Comparison of ENCODE assay signal across 9 mouse cellular contexts in genomic region chr3:135328560-135328959, GRCm38 (mm10). TPM values are rescaled to one million over a fixed set of nuclear protein-coding genes. Genes with fewer than 3 reads are reported as not detected.
DNase-seq lines count a peak whose midpoint lies in the region; ATAC-seq lines count a peak whose summit lies in the region.
"Had no signal": no experiment of that assay in that cellular context is flagged by ENCODE, and none has a peak within 500 bp of the region (broad histone marks: within the 10 kb centered on the region; RNA-seq: fewer than 3 reads in every experiment).

No protein-coding gene starts in this region.

- H3K27me3 ChIP-seq in kidney, embryonic 16.5 days (ENCODE audit: insufficient read depth, low read length), result no peaks in the 10 kb centered on the region

- no peaks in the 10 kb centered on the region for H3K36me3 ChIP-seq in kidney, embryonic 16.5 days (ENCODE audit: insufficient read depth, low read length)

- no peak overlapping the region for H3K4me2 ChIP-seq in kidney, embryonic 16.5 days (replicated peaks; ENCODE audit: low read depth, low read length)

- H3K9me3 ChIP-seq in kidney, embryonic 16.5 days (ENCODE audit: low read length), result no peaks in the 10 kb centered on the region
- H3K9me3 ChIP-seq: megakaryocyte, embryonic 14.5 days had no signal

- H3K4me3 ChIP-seq in kidney, embryonic 16.5 days (ENCODE audit: low read length), result no peak overlapping the region
- H3K4me3 ChIP-seq: megakaryocyte, embryonic 14.5 days had no signal

- no peak overlapping the region for H3K27ac ChIP-seq in kidney, embryonic 16.5 days (ENCODE audit: low read length)

- H3K9ac ChIP-seq in kidney, embryonic 16.5 days (replicated peaks; ENCODE audit: low read length), result no peak overlapping the region

- no peaks in the 10 kb centered on the region for H3K4me1 ChIP-seq in kidney, embryonic 16.5 days (ENCODE audit: insufficient read depth, low read length)
- H3K4me1 ChIP-seq: megakaryocyte, embryonic 14.5 days had no signal

- DNase-seq in kidney, adult 11 months, result peak; percentile 54
- DNase-seq in WW6 (ENCODE audit: low read depth, low spot score), result peak; percentile 60
- DNase-seq in embryo, embryonic 9.5 days (ENCODE audit: extremely low spot score), result peak; percentile 58
- peak; percentile 16 for DNase-seq in large intestine, adult 2 months (ENCODE audit: low read depth, low spot score)
- no peak for DNase-seq in Muller cell, postnatal 12 days (ENCODE audit: inconsistent ontology term)

- no peak for ATAC-seq in kidney, embryonic 16.5 days (ENCODE audit: low FRiP score, low TSS enrichment)
- peak; percentile 50 for ATAC-seq in CD4-positive, CD25-positive, alpha-beta regulatory T cell, adult 4 months
- peak; percentile 36; the same call in 1 of the 2 replicates for ATAC-seq in neutrophil, adult 5-6 weeks (ENCODE audit: extremely low read depth, insufficient number of reproducible peaks, low FRiP score, poor library complexity, severe bottlenecking)

- 37% methylated on average over 3 of the region's 3 CpGs for WGBS in kidney, embryonic 16.5 days
- WGBS in large intestine, adult 2 months, result 57% methylated on average over 3 of the region's 3 CpGs

RNA-seq across cellular contexts. Expression of gene Slc9b1, which starts 19.3 kb away (rescaled TPM):
- polyA plus RNA-seq in kidney, embryonic 16.5 days (2015; fragmentation: Nextera tagmentation; extraction: Ambion mirVana), result 0.41 and 0.44 TPM in 2 replicates
- under 1 TPM in 1 of 2 experiments, not detected in 1; 0.43 TPM for polyA plus RNA-seq in CD4-positive, CD25-positive, alpha-beta regulatory T cell, adult 4 months (2017; shearing (Covaris generic))
- 0.10 TPM in 1 of 2 replicates, not detected in the other for polyA plus RNA-seq in large intestine, adult 2 months (2012; rRNA removed)
- not detected in 2 replicates for total RNA-seq in neutrophil, adult 5-6 weeks (2017)

RNA-seq across cellular contexts. Expression of gene Slc9b2, which starts 21.1 kb away (rescaled TPM):
- 3.1 and 3.3 TPM in 2 replicates for polyA plus RNA-seq in kidney, embryonic 16.5 days (2015; fragmentation: Nextera tagmentation; extraction: Ambion mirVana)
- 10 to 100 TPM; 13.6 to 18.6 TPM for polyA plus RNA-seq in CD4-positive, CD25-positive, alpha-beta regulatory T cell, adult 4 months (2017; shearing (Covaris generic))
- 0.03 and 0.11 TPM in 2 replicates for polyA plus RNA-seq in large intestine, adult 2 months (2012; rRNA removed)
- total RNA-seq in neutrophil, adult 5-6 weeks (2017), result 0.74 and 1.2 TPM in 2 replicates

RNA-seq across cellular contexts. Expression of gene Bdh2, which starts 47.5 kb away (rescaled TPM):
- polyA plus RNA-seq in kidney, embryonic 16.5 days (2015; fragmentation: Nextera tagmentation; extraction: Ambion mirVana), result 39.0 and 46.0 TPM in 2 replicates
- polyA plus RNA-seq in CD4-positive, CD25-positive, alpha-beta regulatory T cell, adult 4 months (2017; shearing (Covaris generic)), result not detected
- 0.90 and 0.92 TPM in 2 replicates for polyA plus RNA-seq in large intestine, adult 2 months (2012; rRNA removed)
- total RNA-seq in neutrophil, adult 5-6 weeks (2017), result not detected in 2 replicates

Comparison
In these comparisons a context has a peak if more than half of its experiments do, and no peak if none do; other contexts are left out.
1. RNA of gene Bdh2, which starts 47.5 kb away (polyA plus RNA-seq): 39.0 to 46.0 TPM in kidney, embryonic 16.5 days; 0.90 to 0.92 TPM in large intestine, adult 2 months and not detected in CD4-positive, CD25-positive, alpha-beta regulatory T cell, adult 4 months; every median in the first group is over 10 times any median in the second.